Mouse (Mus musculus) lung, adult 10 weeks (tissue): Measurements from ENCODE around the gene Eif1ax. TPM values are rescaled to one million over a fixed set of nuclear protein-coding genes. Genes with fewer than 3 reads are reported as not detected.

Source experiments
- polyA plus RNA-seq: library from polyadenylated mRNA; stranded (reverse); fragments of 350-450 nt; fragmentation: Illumina TruSeq; extraction: RNeasy Lipid Tissue Mini Kit (QIAGEN cat#74804); gene quantifications from one replicate; pipeline ENCODE4 v1.2.3, GENCODE M21; 2014; ENCODE audit warnings: low read depth, low replicate concordance; ENCODE audit not compliant: insufficient read depth

Gene Eif1ax
- polyA plus RNA-seq: 47.7 TPM

GRCm38 (mm10) chrX:159371831-159372752 is at the start of gene Eif1ax:
TSS of gene Eif1ax (plus strand) at chrX:159372178.

DNA sequence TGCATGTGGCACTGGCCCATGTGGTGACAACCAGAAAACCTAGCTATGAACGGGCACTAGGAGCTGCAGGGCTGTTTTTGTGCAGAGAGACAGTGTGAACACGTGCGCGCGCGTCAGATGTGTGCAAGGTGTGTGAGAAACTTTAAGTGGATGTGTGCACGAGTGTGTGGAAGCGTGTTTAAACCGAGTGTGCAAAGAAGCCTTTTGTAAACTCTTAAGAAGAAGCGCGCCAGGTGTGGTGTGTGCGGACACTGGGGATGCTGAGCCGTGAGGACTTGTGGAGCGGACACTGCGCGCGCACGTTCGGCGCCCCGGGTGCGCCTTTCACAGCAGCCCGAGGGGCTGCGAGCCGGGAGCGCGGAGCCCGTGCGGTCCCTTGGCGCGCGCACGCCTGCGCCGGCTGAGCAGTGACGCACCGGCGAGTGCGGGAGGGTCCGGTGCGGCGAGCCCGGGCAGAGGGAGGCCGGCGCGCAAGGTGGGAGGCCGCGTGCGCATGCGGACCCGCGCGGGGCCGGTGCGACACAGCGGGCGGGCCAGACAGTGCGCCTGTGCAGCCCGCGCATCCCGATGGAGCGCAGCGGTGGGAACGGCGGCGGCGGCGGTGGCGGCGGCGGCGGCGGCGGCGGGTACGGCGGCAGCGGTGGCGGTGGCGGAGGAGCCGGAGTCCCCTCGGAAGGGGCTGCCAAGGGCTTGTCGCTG is 42.3 kb downstream of the Eif1ax start, which contains the start of gene Map7d2:
Gene Map7d2 (plus strand): TSS at position 443 of the 699 bp plus-strand sequence.

Other genes starting within 250 kb of the Eif1ax start
- gene Rps6ka3, start 161.9 kb upstream of the Eif1ax start, polyA plus RNA-seq: 12.9 TPM
- 0.12 TPM for gene Map7d2, start 42.4 kb downstream of the Eif1ax start, polyA plus RNA-seq
- 4.6 TPM for gene Bclaf3, start 154.5 kb downstream of the Eif1ax start, polyA plus RNA-seq